Mouse (Mus musculus) E14TG2a.4 (cell line): ENCODE measurements around the gene Armc3.

Experiments
- CTCF ChIP-seq: conservative IDR thresholded peaks from 2 replicates; pipeline ENCODE4 v1.5.1; 2014; ENCODE audit warnings: low read length
- POU5F1 ChIP-seq: IDR thresholded peaks from 2 replicates; pipeline ENCODE4 v1.6.1; 2014; ENCODE audit warnings: low read length, borderline replicate concordance

DNA sequence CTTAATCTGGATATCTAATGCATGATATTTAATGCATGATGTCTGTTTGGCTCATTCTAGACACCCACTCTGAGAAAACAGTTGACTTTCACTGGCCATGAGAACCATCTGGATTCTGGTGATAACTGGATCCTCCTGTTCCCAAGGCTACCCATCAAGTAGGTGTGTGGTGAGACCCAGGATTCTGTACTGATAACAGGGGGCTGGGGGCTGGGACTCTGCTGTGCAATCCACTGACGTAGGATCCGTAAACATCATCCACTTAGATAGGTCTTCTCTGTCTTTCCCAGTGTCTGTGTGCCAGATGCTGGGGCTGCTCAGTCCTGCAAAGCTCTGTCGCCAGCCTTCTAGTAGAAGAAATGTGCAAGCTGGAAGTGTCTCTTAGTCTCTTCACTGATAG lies 149.4 kb downstream of the Armc3 start:
- no peak for TF ChIP-seq CTCF
- TF ChIP-seq POU5F1 = no peak
